Mouse (Mus musculus): ENCODE data around the gene Nr4a2. TPM values are rescaled to one million over a fixed set of nuclear protein-coding genes. Genes with fewer than 3 reads are reported as not detected.

The Nr4a2 gene
- polyA plus RNA-seq, 1 experiment from 2014 or later, result 2.1 TPM

GRCm38 (mm10) chr2:57063480-57063879, 60.3 kb downstream of the Nr4a2 start:
- H3K4me3 ChIP-seq (ENCODE audit: low read depth, low read length), result no peak overlapping the region
- 92% methylated on average over 1 of the region's 1 CpGs for WGBS
- H3K9ac ChIP-seq (ENCODE audit: low read depth, low read length), result no peak overlapping the region
- H3K27ac ChIP-seq (ENCODE audit: low read depth, low read length), result no peak overlapping the region
- DNase-seq (ENCODE audit: low spot score) (no peak), ATAC-seq (replicated peaks; ENCODE audit: low FRiP score) (no peak)
- H3K4me2 ChIP-seq, result no peak overlapping the region
- no peaks in the 10 kb centered on the region for H3K9me3 ChIP-seq (ENCODE audit: control insufficient read depth, low read length)
- H3K4me1 ChIP-seq (replicated peaks; ENCODE audit: control insufficient read depth, insufficient read depth, low read length), result no peaks in the 10 kb centered on the region
- H3K27me3 ChIP-seq (replicated peaks; ENCODE audit: control insufficient read depth, insufficient read depth, low read length), result no peaks in the 10 kb centered on the region
- no peaks in the 10 kb centered on the region for H3K36me3 ChIP-seq (ENCODE audit: control insufficient read depth, insufficient read depth, low read length)

Other genes with a start within 250 kb of the Nr4a2 start
- gene Gpd2, start 113.6 kb upstream of the Nr4a2 start, polyA plus RNA-seq (2014; fragmentation: Nextera tagmentation; extraction: Ambion mirVana), result 19.7 and 21.7 TPM in 2 replicates

All from liver, embryonic 11.5 days (tissue).